Mouse (Mus musculus) heart, adult 2 months (tissue): Measurements from ENCODE around the gene Prnd. TPM values are rescaled to one million over a fixed set of nuclear protein-coding genes. Genes with fewer than 3 reads are reported as not detected.

Experiments used
- DNase-seq, 2 experiments: peaks; one replicate each; pipeline ENCODE4 v3.0.0; 2021
- H3K27ac ChIP-seq: fragments of 200-600 bp; 2 replicates; pipeline ENCODE4 v1.8.1; 2022
- H3K27me3 ChIP-seq: fragments of 200-500 bp; 2 replicates; pipeline ENCODE4 v1.6.1; 2012; ENCODE audit warnings: mild to moderate bottlenecking, low read length, inconsistent platforms, mixed read lengths; ENCODE audit not compliant: control insufficient read depth, insufficient read depth
- H3K36me3 ChIP-seq: fragments of 200-500 bp; 2 replicates; pipeline ENCODE4 v1.6.1; 2012; ENCODE audit warnings: low read length, inconsistent platforms; ENCODE audit not compliant: control insufficient read depth, insufficient read depth
- H3K4me1 ChIP-seq: fragments of 200-500 bp; 2 replicates; pipeline ENCODE4 v1.6.1; 2011; ENCODE audit warnings: low read length; ENCODE audit not compliant: control insufficient read depth, insufficient read depth
- H3K4me3 ChIP-seq: fragments of 200-600 bp; 2 replicates; pipeline ENCODE4 v1.8.1; 2022
- H3K79me2 ChIP-seq: fragments of 200-500 bp; replicated peaks from 2 replicates; pipeline ENCODE4 v1.6.1; 2012; ENCODE audit warnings: mild to moderate bottlenecking, inconsistent platforms, low read length, moderate library complexity, mixed read lengths; ENCODE audit not compliant: control insufficient read depth, insufficient read depth
- H3K9ac ChIP-seq: fragments of 200-500 bp; 2 replicates; pipeline ENCODE4 v1.6.1; 2012; ENCODE audit warnings: low read depth, mild to moderate bottlenecking, control low read depth, inconsistent platforms, low read length, mixed read lengths
- CTCF ChIP-seq: fragments of 200-600 bp; IDR thresholded peaks from 2 replicates; pipeline ENCODE4 v1.8.1; 2022; ENCODE audit warnings: antibody characterized with exemption, mild to moderate bottlenecking, moderate library complexity
- EP300 ChIP-seq: fragments of 200-500 bp; IDR thresholded peaks from 2 replicates; pipeline ENCODE4 v1.6.1; 2011; ENCODE audit warnings: low read depth, low read length, control low read depth; ENCODE audit not compliant: insufficient read depth
- POLR2A ChIP-seq: fragments of 200-500 bp; IDR thresholded peaks from 2 replicates; pipeline ENCODE4 v1.6.1; 2011; ENCODE audit warnings: mild to moderate bottlenecking, low read depth, low read length, control low read depth; ENCODE audit not compliant: insufficient read depth
- WGBS: fragments of 180-500 bp; shearing (Covaris S2); methylation state at CpG from one replicate; pipeline ENCODE4 v1.1.7; 2018; 5-methylcytosine and 5-hydroxymethylcytosine counted together
- intact Hi-C: fragments of 180-260 bp; cut with DNase I; formaldehyde crosslinking; loops from one replicate; pipeline ENCODE4 v1.15.1; 2025
- polyA plus RNA-seq: library from polyadenylated mRNA; depleted of rRNA; stranded (reverse); fragments of >200 nt; gene quantifications from 2 replicates; pipeline ENCODE4 v1.2.3, GENCODE M21; 2012
- total RNA-seq, 2 experiments: library from RNA; stranded (reverse); gene quantifications; 2 replicates each; pipeline ENCODE4 v1.2.3; 2021

Gene Prnd
- total and polyA plus RNA-seq, 3 experiments = 0.65 to 3.8 (median 1.2) TPM

DNA sequence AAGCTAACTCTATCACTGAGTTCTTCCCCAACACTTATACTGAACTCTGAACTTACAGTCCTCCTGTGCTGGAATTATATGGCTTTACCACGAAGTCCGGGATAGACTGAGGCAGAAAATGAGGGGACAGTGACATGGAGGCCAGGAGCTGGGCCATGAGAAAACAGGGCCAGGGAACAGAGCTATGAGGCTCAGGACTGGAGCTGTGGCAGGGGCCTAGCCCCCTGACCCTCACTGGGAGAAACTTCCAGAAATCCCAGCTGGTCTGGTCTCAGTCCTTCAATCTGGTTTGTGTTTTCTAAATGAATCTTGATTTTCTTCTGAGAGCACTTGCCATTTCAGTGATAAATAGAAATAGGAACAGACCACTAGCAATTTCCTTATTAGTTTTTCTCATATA, 16.4 kb upstream of the Prnd start:
- 94% methylated on average over 2 of the region's 2 CpGs for WGBS
- DNase-seq = no peak
- no peaks in the 10 kb centered on the region for H3K36me3 ChIP-seq
- no peak overlapping the region for H3K27ac ChIP-seq
- H3K4me3 ChIP-seq = no peak overlapping the region
- intact Hi-C loops = no loop called here
- no peaks in the 10 kb centered on the region for H3K27me3 ChIP-seq
- no peaks in the 10 kb centered on the region for H3K79me2 ChIP-seq
- H3K9ac ChIP-seq = no peak overlapping the region
- H3K4me1 ChIP-seq = peaks cover 6% of the 10 kb centered on the region
- TF ChIP-seq EP300 (no peak), CTCF (no peak), POLR2A (no peak)

DNA sequence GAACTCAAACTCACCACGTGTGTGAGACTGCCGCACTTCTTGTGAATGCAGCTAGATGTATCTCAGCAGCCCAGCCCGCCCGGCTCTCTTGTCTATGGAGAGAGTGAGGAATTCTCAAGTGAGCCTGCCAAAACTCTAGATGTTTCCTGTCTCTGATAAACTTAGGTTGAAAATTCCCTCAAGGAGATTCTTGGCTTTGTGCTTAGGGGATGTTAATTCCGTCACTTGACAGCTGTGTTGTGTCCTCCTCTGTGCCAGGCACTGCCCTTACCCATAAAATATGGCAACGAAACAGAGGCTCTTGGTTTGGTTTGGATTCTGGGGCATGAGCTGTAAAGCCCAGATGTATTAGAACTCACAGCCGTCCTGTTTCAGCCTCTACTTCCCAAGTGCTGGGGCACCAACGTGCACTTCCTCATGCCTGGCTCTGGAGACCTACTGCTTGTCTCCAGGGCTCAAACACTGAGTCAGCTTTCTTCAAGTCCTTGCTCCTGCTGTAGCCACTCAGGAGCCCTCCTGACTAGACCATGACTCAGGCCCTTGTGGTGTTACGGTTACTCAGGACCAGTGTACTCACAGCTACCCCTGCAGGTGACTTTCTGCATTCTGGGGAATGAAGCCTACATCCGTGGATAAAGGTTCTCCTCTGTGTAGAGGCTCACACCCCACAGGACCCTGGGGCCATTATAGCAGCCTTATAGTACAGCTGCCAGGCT, 15.1 kb upstream of the Prnd start:
- H3K36me3 ChIP-seq = no peaks in the 10 kb centered on the region
- intact Hi-C loops = loop anchor here (5.0 kb wide), 1 partner anchor 33 kb away; no protein-coding TSS in a partner anchor
- no peak for TF ChIP-seq EP300
- TF ChIP-seq POLR2A = no peak
- peak; percentile 64 for TF ChIP-seq CTCF
- WGBS = 19% methylated on average over 10 of the region's 10 CpGs
- no peak overlapping the region for H3K27ac ChIP-seq
- H3K4me3 ChIP-seq = no peak overlapping the region
- peak in 1 of 2 experiments; percentile 45 for DNase-seq
- peaks cover 6% of the 10 kb centered on the region for H3K4me1 ChIP-seq
- no peaks in the 10 kb centered on the region for H3K79me2 ChIP-seq
- no peak overlapping the region for H3K9ac ChIP-seq
- H3K27me3 ChIP-seq = no peaks in the 10 kb centered on the region

- WGBS = 99% methylated on average over 10 of the region's 10 CpGs
- TF ChIP-seq EP300 (no peak), POLR2A (no peak), CTCF (no peak)
- intact Hi-C loops = loop anchor here (5.0 kb wide), 1 partner anchor 34 kb away; no protein-coding TSS in a partner anchor
These were observed 14.3 kb upstream of the Prnd start for GRCm38 (mm10) chr2:131936410-131936809.

GRCm38 (mm10) chr2:131939404-131940111, 11.1 kb upstream of the Prnd start:
- 47% methylated on average over 8 of the region's 8 CpGs for WGBS
- intact Hi-C loops = loop anchor here (2.0 to 10.0 kb wide), 3 partner anchors 37 to 385 kb away; no protein-coding TSS in a partner anchor
- DNase-seq = peak; percentile 44 to 64

More at GRCm38 (mm10) chr2:131936410-131936809, 14.3 kb upstream of the Prnd start:
- Histone ChIP-seq H3K4me1 (peaks cover 6% of the 10 kb centered on the region), H3K27me3 (no peaks in the 10 kb centered on the region), H3K27ac (no peak overlapping the region), H3K79me2 (no peaks in the 10 kb centered on the region), H3K9ac (no peak overlapping the region), H3K4me3 (no peak overlapping the region), H3K36me3 (no peaks in the 10 kb centered on the region)
- DNase-seq = no peak

GRCm38 (mm10) chr2:131940506-131940905, 10.2 kb upstream of the Prnd start:
- no peaks in the 10 kb centered on the region for H3K27me3 ChIP-seq
- no peak for DNase-seq
- H3K4me1 ChIP-seq = peaks cover 2% of the 10 kb centered on the region
- WGBS = 52% methylated on average over 3 of the region's 3 CpGs
- H3K9ac ChIP-seq = no peak overlapping the region
- H3K27ac ChIP-seq = no peak overlapping the region
- no peaks in the 10 kb centered on the region for H3K79me2 ChIP-seq
- no peaks in the 10 kb centered on the region for H3K36me3 ChIP-seq
- H3K4me3 ChIP-seq = no peak overlapping the region
- intact Hi-C loops = loop anchor here (2.0 to 10.0 kb wide), 2 partner anchors 112 to 386 kb away; no protein-coding TSS in a partner anchor
- TF ChIP-seq POLR2A = no peak
- TF ChIP-seq CTCF = no peak
- TF ChIP-seq EP300 = no peak

More at GRCm38 (mm10) chr2:131939404-131940111, 11.1 kb upstream of the Prnd start:
- no peaks in the 10 kb centered on the region for H3K79me2 ChIP-seq
- H3K36me3 ChIP-seq = no peaks in the 10 kb centered on the region
- no peak overlapping the region for H3K9ac ChIP-seq
- no peak overlapping the region for H3K4me3 ChIP-seq
- peaks cover 6% of the 10 kb centered on the region for H3K4me1 ChIP-seq
- TF ChIP-seq CTCF (peak; percentile 83), EP300 (0 out of 2 replicates have a peak, but pooled peaks have one; percentile 63), POLR2A (no peak)
- no peak overlapping the region for H3K27ac ChIP-seq
- H3K27me3 ChIP-seq = no peaks in the 10 kb centered on the region
